Mouse (Mus musculus) heart, embryonic 14.5 days (tissue): ENCODE data around the gene Ptpn5. TPM values are rescaled to one million over a fixed set of nuclear protein-coding genes. Genes with fewer than 3 reads are reported as not detected.

Experiments
- ATAC-seq: fragments of 200-750 bp; cut with Nextera tagmentation; 2 replicates; pipeline ENCODE4 v1.8.0; 2017; ENCODE audit warnings: low read depth, moderate TSS enrichment; ENCODE audit not compliant: insufficient number of reproducible peaks, insufficient read depth, low FRiP score
- H3K27ac ChIP-seq, 2 experiments: fragments of 200-500 bp in 1 of 2; fragments of 300-500 bp in 1 of 2; sonication (generic) in 1 of 2; replicated peaks in 1 of 2; 2 replicates each; pipeline ENCODE4 v1.5.1; 2012 to 2014; ENCODE audit warnings: low read depth in 2 of 2, low read length in 2 of 2, control low read depth in 1 of 2, mild to moderate bottlenecking in 1 of 2, mixed read lengths in 1 of 2; ENCODE audit not compliant: control insufficient read depth in 1 of 2, insufficient read depth in 1 of 2
- H3K27me3 ChIP-seq: fragments of 300-500 bp; sonication (generic); 2 replicates; pipeline ENCODE4 v1.6.1; 2014; ENCODE audit warnings: mild to moderate bottlenecking, low read length, control low read depth; ENCODE audit not compliant: control insufficient read depth, insufficient read depth
- H3K36me3 ChIP-seq: fragments of 300-500 bp; sonication (generic); 2 replicates; pipeline ENCODE4 v1.6.1; 2014; ENCODE audit warnings: mild to moderate bottlenecking, control low read depth, low read length, mixed read lengths; ENCODE audit not compliant: control insufficient read depth, insufficient read depth
- H3K4me1 ChIP-seq, 2 experiments: fragments of 200-500 bp in 1 of 2; fragments of 300-500 bp in 1 of 2; sonication (generic) in 1 of 2; 2 replicates each; pipeline ENCODE4 v1.6.1; 2012 to 2014; ENCODE audit warnings: low read length in 2 of 2, control low read depth in 1 of 2, mixed read lengths in 1 of 2; ENCODE audit not compliant: control insufficient read depth in 2 of 2, insufficient read depth in 2 of 2
- H3K4me2 ChIP-seq: fragments of 300-500 bp; sonication (generic); 2 replicates; pipeline ENCODE4 v1.6.1; 2014; ENCODE audit warnings: mild to moderate bottlenecking, low read length
- H3K4me3 ChIP-seq, 2 experiments: fragments of 200-500 bp in 1 of 2; fragments of 300-500 bp in 1 of 2; sonication (generic) in 1 of 2; 2 replicates each; pipeline ENCODE4 v1.5.1; 2012 to 2014; ENCODE audit warnings: low read length in 2 of 2, mild to moderate bottlenecking in 2 of 2, control low read depth in 1 of 2, low read depth in 1 of 2, moderate library complexity in 1 of 2; ENCODE audit not compliant: control insufficient read depth in 1 of 2, insufficient read depth in 1 of 2
- H3K9ac ChIP-seq: fragments of 300-500 bp; sonication (generic); 2 replicates; pipeline ENCODE4 v1.6.1; 2014; ENCODE audit warnings: mild to moderate bottlenecking, low read length
- H3K9me3 ChIP-seq: fragments of 300-500 bp; sonication (generic); 2 replicates; pipeline ENCODE4 v1.6.1; 2016; ENCODE audit warnings: low read length, control low read depth; ENCODE audit not compliant: control insufficient read depth
- WGBS: fragments of 180-500 bp; shearing (Covaris S2); extraction: QIAGEN DNeasy Blood & Tissue Kit; methylation state at CpG from one replicate; pipeline ENCODE4 v1.1.7; 2014; 5-methylcytosine and 5-hydroxymethylcytosine counted together
- polyA plus RNA-seq: library from polyadenylated mRNA; unstranded; fragments of >200 nt; fragmentation: Nextera tagmentation; extraction: Ambion mirVana; gene quantifications from 2 replicates; pipeline ENCODE4 v1.2.1, GENCODE M21; 2014

The Ptpn5 gene
- polyA plus RNA-seq, 1 experiment from 2014 or later: 0.09 TPM

GRCm38 (mm10) chr7:47098044-47098443 lies 35.4 kb downstream of the Ptpn5 start:
- Histone ChIP-seq H3K27me3 (no peaks in the 10 kb centered on the region), H3K9ac (no peak overlapping the region), H3K36me3 (no peaks in the 10 kb centered on the region), H3K4me1 (peaks cover 0 to 3% of the 10 kb centered on the region in 2 experiments; a peak in 1 of 4 replicates), H3K27ac (no peak overlapping the region), H3K9me3 (no peaks in the 10 kb centered on the region), H3K4me3 (no peak overlapping the region), H3K4me2 (no peak overlapping the region)
- WGBS: 53% methylated on average over 7 of the region's 7 CpGs
- ATAC-seq: no peak

DNA sequence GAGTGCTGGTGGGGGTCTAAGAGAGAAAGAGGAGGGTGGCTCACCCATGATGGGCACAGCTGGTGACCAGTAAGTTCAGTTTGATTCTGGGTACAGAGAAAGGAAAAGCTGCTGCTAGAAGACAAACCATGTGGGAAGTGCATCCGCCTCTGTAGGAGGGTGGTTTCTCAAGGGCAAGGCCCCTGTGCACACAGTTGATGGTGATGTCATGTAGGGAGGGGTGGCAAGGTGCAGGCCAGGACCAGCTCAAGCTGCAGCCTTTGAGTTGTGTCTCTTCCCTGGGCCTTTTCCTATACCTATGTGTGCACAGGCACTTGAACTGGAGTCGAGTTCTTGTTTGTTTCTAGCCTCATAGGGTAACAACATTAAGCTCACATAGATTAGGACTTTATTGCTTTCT lies 38.5 kb downstream of the Ptpn5 start:
- Histone ChIP-seq H3K4me1 (peaks cover 0 to 3% of the 10 kb centered on the region in 2 experiments; a peak in 1 of 4 replicates), H3K4me3 (no peak overlapping the region), H3K36me3 (no peaks in the 10 kb centered on the region), H3K27ac (no peak overlapping the region), H3K9ac (no peak overlapping the region), H3K4me2 (no peak overlapping the region), H3K9me3 (no peaks in the 10 kb centered on the region), H3K27me3 (no peaks in the 10 kb centered on the region)
- WGBS: 66% methylated on average over 2 of the region's 2 CpGs
- ATAC-seq: no peak

DNA sequence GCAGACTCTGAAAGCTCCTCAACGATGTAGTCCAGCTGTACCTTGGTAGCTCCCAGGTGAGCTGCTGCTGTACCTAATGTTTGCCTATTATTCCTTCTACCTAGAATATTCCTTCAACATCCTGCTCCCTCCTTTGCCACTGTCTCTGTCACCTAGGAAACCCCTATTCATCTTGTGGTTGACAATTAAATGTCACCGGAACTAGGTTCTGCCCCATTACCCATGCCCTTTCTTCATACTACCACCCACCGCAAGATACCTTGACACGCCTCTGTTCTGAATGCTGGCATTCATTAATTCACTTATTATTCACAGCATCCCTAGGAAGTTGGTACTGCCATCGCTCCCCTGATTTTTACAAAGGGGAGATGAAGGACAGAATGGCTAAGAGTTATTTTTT lies 39.5 kb downstream of the Ptpn5 start:
- no peak for ATAC-seq
- Histone ChIP-seq H3K4me2 (no peak overlapping the region), H3K9ac (no peak overlapping the region), H3K4me1 (peaks cover 0 to 3% of the 10 kb centered on the region in 2 experiments; a peak in 1 of 4 replicates), H3K4me3 (no peak overlapping the region), H3K36me3 (no peaks in the 10 kb centered on the region), H3K9me3 (no peaks in the 10 kb centered on the region), H3K27ac (no peak overlapping the region), H3K27me3 (no peaks in the 10 kb centered on the region)
- WGBS: 83% methylated on average over 5 of the region's 5 CpGs

GRCm38 (mm10) chr7:47085075-47085474 lies 48.4 kb downstream of the Ptpn5 start:
- no peak overlapping the region for H3K4me3 ChIP-seq
- no peak overlapping the region for H3K4me2 ChIP-seq
- ATAC-seq: no peak
- peaks cover 0 to 4% of the 10 kb centered on the region in 2 experiments; a peak in 3 of 4 replicates for H3K4me1 ChIP-seq
- WGBS: 61% methylated on average over 1 of the region's 1 CpGs
- H3K27me3 ChIP-seq: no peaks in the 10 kb centered on the region
- H3K9ac ChIP-seq: no peak overlapping the region
- no peaks in the 10 kb centered on the region for H3K9me3 ChIP-seq
- H3K27ac ChIP-seq: no peak overlapping the region
- no peaks in the 10 kb centered on the region for H3K36me3 ChIP-seq

DNA sequence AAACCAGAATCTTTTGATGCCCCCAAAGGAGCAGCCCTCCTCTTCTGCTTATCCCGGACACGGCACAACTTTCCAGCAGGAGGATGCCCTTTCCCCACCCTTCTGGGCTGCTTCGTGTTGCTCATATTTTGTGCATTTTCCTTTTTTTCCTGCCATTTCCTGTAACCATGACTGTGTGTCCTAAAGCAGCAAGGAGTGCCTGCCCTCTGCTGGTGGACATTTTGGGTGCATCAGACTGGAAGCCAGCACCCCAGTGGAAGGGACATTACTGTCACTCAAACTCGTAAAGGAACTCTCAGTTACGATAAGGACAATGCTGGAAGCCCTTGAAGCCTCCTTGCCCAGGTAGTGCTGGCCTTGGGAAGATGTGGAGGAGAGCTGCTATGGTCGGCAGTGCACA lies 52.2 kb downstream of the Ptpn5 start:
- Histone ChIP-seq H3K4me1 (peaks cover 0 to 4% of the 10 kb centered on the region in 2 experiments; a peak in 3 of 4 replicates), H3K27me3 (no peaks in the 10 kb centered on the region), H3K9ac (no peak overlapping the region), H3K27ac (no peak overlapping the region), H3K36me3 (no peaks in the 10 kb centered on the region), H3K9me3 (no peaks in the 10 kb centered on the region), H3K4me3 (no peak overlapping the region), H3K4me2 (no peak overlapping the region)
- 35% methylated on average over 6 of the region's 6 CpGs for WGBS
- no peak for ATAC-seq

DNA sequence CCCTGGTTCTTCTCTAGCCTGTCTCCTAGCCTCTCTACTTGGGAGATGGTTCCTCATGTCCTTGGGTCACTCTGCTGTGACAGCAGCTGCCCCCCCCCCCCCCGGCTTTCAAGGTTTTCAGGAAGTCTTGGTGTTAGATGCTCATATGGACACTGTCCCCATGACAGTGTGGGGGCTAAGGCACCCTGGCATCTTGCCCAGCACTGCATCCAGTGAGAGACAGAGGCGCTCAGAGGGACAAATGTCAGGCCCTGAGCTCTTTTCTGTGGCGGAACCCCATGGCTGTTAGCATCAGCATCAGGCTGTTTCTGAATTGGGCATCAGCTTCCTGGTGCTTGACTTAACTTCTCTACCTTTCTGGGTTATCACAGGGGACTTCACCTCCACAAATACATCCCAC lies 52.6 kb downstream of the Ptpn5 start:
- no peak for ATAC-seq
- Histone ChIP-seq H3K4me2 (no peak overlapping the region), H3K27ac (no peak overlapping the region), H3K9ac (no peak overlapping the region), H3K4me3 (no peak overlapping the region), H3K4me1 (peaks cover 0 to 4% of the 10 kb centered on the region in 2 experiments; a peak in 3 of 4 replicates), H3K9me3 (no peaks in the 10 kb centered on the region), H3K36me3 (no peaks in the 10 kb centered on the region), H3K27me3 (no peaks in the 10 kb centered on the region)
- WGBS: 49% methylated on average over 3 of the region's 3 CpGs

DNA sequence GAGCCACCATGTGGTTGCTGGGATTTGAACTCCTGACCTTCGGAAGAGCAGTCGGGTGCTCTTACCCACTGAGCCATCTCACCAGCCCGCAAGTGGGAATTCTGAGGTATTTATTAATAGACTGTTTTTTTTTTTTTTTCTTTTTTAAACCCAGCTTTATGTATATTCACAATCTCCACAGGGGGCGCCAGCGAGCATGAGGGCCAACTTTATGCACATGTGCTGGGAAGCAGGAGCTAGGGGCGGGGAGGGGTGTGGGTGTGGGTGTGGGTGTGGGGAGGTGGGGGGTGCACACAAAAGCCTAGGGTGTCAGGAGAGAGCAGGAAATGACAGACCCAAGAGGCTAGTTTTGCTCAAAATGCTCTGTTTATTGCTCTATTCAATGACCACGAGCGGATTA lies 56.0 kb downstream of the Ptpn5 start:
- Histone ChIP-seq H3K9me3 (no peaks in the 10 kb centered on the region), H3K4me3 (no peak overlapping the region), H3K4me2 (no peak overlapping the region), H3K4me1 (peaks cover 13 to 19% of the 10 kb centered on the region in 2 experiments), H3K27ac (no peak overlapping the region), H3K36me3 (no peaks in the 10 kb centered on the region), H3K27me3 (no peaks in the 10 kb centered on the region), H3K9ac (no peak overlapping the region)
- 63% methylated on average over 8 of the region's 8 CpGs for WGBS
- ATAC-seq: no peak

GRCm38 (mm10) chr7:47076729-47077128 lies 56.8 kb downstream of the Ptpn5 start:
- H3K27ac ChIP-seq: no peak overlapping the region
- peaks cover 13 to 19% of the 10 kb centered on the region in 2 experiments for H3K4me1 ChIP-seq
- no peak overlapping the region for H3K4me3 ChIP-seq
- no peak overlapping the region; the same call in 1 of the 2 replicates for H3K9ac ChIP-seq
- no peaks in the 10 kb centered on the region for H3K27me3 ChIP-seq
- 64% methylated on average over 3 of the region's 3 CpGs for WGBS
- no peaks in the 10 kb centered on the region for H3K36me3 ChIP-seq
- ATAC-seq: no peak
- H3K4me2 ChIP-seq: no peak overlapping the region
- H3K9me3 ChIP-seq: no peaks in the 10 kb centered on the region
